Mouse (Mus musculus) kidney, adult 2 months (tissue): ENCODE results near the gene Col5a3.

Experiments used
- CTCF ChIP-seq: fragments of 200-500 bp; conservative IDR thresholded peaks from 2 replicates; pipeline ENCODE4 v1.5.1; 2011; ENCODE audit warnings: low read depth, mild to moderate bottlenecking, control low read depth, low read length, moderate library complexity, mixed read lengths; ENCODE audit not compliant: insufficient read depth, insufficient read length
- POLR2A ChIP-seq: fragments of 200-500 bp; IDR thresholded peaks from one replicate; pipeline ENCODE4 v1.6.1; 2011; ENCODE audit warnings: low read depth, low read length, control low read depth

DNA sequence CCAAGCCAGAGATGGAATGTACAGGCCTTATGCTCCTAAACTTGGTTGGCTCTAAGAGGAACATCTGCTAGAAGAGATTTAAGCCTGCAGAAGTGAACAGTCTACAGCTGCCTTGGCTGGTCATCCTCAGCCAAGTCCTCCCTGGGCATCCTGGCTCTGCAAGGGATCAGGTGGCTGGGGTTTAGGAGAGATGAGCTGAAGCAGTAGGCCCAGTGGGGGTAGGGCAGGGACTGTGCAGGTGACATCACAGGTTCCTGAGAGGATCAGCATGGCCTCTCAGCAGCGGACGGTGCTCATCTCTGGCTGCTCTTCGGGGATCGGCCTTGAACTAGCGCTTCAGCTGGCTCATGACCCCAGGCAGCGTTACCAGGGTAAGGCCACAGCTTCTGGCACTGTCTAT, 3.4 kb upstream of the Col5a3 start, which contains the start of gene Rdh8:
- TF ChIP-seq POLR2A (no peak), CTCF (no peak)
